In the genomic region with DNA sequence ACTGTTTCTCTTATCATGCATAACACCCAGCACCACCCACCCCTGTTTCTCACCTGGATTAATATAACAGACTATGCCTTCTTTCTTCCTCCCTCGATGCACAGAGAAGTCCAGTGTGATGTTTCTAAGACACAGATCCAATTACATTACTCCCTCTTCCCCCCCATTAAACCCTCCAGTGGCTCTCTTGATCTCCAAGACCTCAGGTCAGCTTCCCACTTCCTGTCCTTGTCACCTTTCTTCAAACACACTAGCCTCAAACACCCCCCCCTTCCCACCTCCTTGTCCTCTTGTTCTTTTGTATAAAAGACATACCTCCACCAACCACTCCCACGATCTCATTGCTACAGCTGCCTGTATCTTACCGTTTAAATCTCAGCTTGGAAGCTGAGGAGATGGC, we compare ENCODE assay signal across 16 mouse cellular contexts.
"Had no signal": no experiment of that assay in that cellular context is flagged by ENCODE, and none has a peak within 500 bp of the region (broad histone marks: within the 10 kb centered on the region; RNA-seq: fewer than 3 reads in every experiment).

No protein-coding gene starts in this region.

- H3K9ac ChIP-seq: lung, embryonic 15.5 days; midbrain, embryonic 13.5 days; midbrain, embryonic 15.5 days; neural tube, embryonic 12.5 days; stomach, embryonic 15.5 days had no signal

- DNase-seq: lung, adult 2 months; lung, postnatal 14 days; lung, postnatal 36 days; right cerebral cortex, postnatal 14 days; thymus, postnatal 14 days; thymus, postnatal 36 days had no signal

- H3K27ac ChIP-seq: lung, embryonic 15.5 days; macrophage; midbrain, embryonic 13.5 days; midbrain, embryonic 15.5 days; neural tube, embryonic 12.5 days; stomach, embryonic 15.5 days; stomach, postnatal 0 days had no signal

- H3K36me3 ChIP-seq: lung, embryonic 15.5 days; midbrain, embryonic 13.5 days; midbrain, embryonic 15.5 days; neural tube, embryonic 12.5 days; stomach, embryonic 15.5 days had no signal

- H3K4me3 ChIP-seq: lung, embryonic 15.5 days; megakaryocyte, embryonic 14.5 days; midbrain, embryonic 13.5 days; midbrain, embryonic 15.5 days; neural tube, embryonic 12.5 days; stomach, embryonic 15.5 days had no signal

- H3K4me1 ChIP-seq: lung, embryonic 15.5 days; megakaryocyte, embryonic 14.5 days; midbrain, embryonic 13.5 days; midbrain, embryonic 15.5 days; stomach, embryonic 15.5 days had no signal

- H3K9me3 ChIP-seq: lung, embryonic 15.5 days; midbrain, embryonic 13.5 days; midbrain, embryonic 15.5 days; neural tube, embryonic 12.5 days; stomach, embryonic 15.5 days had no signal

- H3K4me2 ChIP-seq: lung, embryonic 15.5 days; midbrain, embryonic 11.5 days; midbrain, embryonic 13.5 days; midbrain, embryonic 15.5 days; neural tube, embryonic 12.5 days; stomach, embryonic 15.5 days had no signal

- H3K27me3 ChIP-seq: lung, embryonic 15.5 days; megakaryocyte, embryonic 14.5 days; midbrain, embryonic 13.5 days; midbrain, embryonic 15.5 days; neural tube, embryonic 12.5 days; stomach, embryonic 15.5 days had no signal

- ATAC-seq: lung, postnatal 0 days; midbrain, embryonic 13.5 days; midbrain, embryonic 15.5 days had no signal
